Mouse (Mus musculus): Measurements from ENCODE around the gene Drc1. TPM values are rescaled to one million over a fixed set of nuclear protein-coding genes. Genes with fewer than 3 reads are reported as not detected.

Drc1 gene
- polyA plus RNA-seq (2017; shearing (Covaris generic)), result 0.60 TPM

GRCm38 (mm10) chr5:30281291-30281732 lies at the start of gene Drc1:
Gene Drc1 (plus strand): TSS chr5:30281388.

GRCm38 (mm10) chr5:30232271-30232971 lies 48.8 kb upstream of the Drc1 start, which contains the start of gene Selenoi:
Gene Selenoi (plus strand): TSS chr5:30232581.

Other genes with a start within 250 kb of the Drc1 start
- 12.8 TPM for gene Tyms, start 207.8 kb upstream of the Drc1 start, polyA plus RNA-seq (2017; shearing (Covaris generic))
- 0.16 TPM for gene Garem2, start 176.2 kb upstream of the Drc1 start, polyA plus RNA-seq (2017; shearing (Covaris generic))
- gene 3110082J24Rik, start 175.3 kb upstream of the Drc1 start, polyA plus RNA-seq (2017; shearing (Covaris generic)), result not detected
- 73.2 TPM for gene Hadha, start 126.2 kb upstream of the Drc1 start, polyA plus RNA-seq (2017; shearing (Covaris generic))
- gene Hadhb, start 126.1 kb upstream of the Drc1 start, polyA plus RNA-seq (2017; shearing (Covaris generic)), result 213 TPM
- gene Adgrf3, start 75.7 kb upstream of the Drc1 start, polyA plus RNA-seq (2017; shearing (Covaris generic)), result not detected
- 17.2 TPM for gene Selenoi, start 48.8 kb upstream of the Drc1 start, polyA plus RNA-seq (2017; shearing (Covaris generic))
- gene Otof, start 180.5 kb downstream of the Drc1 start, polyA plus RNA-seq (2017; shearing (Covaris generic)), result not detected
- not detected for gene 1700001C02Rik, start 184.7 kb downstream of the Drc1 start, polyA plus RNA-seq (2017; shearing (Covaris generic))